Mouse (Mus musculus) kidney, adult 11 months (tissue): ENCODE results near the gene AL607142.1.

ENCODE experiments used
- DNase-seq: peaks from one replicate; pipeline ENCODE4 v3.0.0; 2022

Gene AL607142.1

GRCm38 (mm10) chr4:120058157-120058556 lies 6.6 kb upstream of the AL607142.1 start:
- no peak for DNase-seq

DNA sequence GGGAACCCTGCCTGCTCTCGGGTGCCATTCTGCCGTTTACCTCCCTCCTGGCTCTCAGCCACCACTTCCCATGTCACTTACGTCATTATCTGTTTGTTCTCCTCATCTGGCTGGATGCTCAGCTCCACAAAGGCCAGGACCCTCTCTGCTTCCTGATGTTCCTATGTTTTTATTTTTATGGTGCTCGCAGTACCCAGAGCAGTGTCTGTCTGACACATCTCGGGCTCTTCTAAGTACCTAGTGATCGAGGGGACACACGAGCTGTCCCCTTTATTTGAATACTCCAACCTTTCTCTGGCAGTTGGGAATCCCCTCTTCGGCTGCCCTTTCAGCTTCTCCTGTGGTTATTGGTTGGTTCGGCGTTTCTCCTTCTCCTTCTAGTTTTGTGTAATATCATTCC lies 6.0 kb upstream of the AL607142.1 start:
- no peak for DNase-seq

DNA sequence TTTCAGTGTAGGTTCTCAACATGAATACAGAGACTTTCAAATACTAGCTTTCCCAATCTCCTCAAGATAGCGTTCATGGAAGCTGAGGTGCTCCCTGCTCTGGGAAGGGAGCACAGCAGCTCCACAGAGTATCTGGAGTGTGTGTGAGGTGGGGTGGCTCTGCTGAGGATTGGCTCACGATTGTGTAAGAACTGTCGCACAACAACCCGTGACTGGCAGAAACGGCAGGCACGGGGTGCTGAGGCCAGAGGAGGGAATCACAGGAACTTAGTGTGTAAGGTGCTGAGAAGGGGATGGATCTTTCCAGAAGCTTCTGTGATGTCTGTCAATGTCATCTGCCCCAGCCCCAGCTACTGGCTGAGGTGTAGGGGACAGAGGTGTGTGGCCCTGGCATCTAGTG lies 3.1 kb upstream of the AL607142.1 start:
- DNase-seq = no peak

DNA sequence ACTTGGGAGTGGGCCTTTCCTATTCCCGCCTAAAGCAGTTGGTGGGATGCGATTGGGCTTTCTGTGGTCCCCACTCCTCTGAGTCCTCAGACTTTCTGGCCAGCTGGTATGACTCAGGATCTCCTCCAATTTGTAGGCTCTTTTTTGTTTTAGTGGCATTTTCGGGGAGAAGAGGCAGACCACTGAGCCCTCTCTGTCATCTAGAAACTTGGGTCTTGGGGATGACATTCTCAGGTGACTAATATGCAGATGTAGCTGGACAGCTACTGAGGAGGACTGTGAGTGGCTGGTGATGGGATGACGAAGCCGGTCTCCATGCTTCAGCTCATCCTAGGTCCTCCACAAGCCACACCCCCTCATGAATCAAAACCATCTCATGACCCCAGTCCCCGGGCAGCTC lies 2.6 kb upstream of the AL607142.1 start:
- DNase-seq = no peak

DNA sequence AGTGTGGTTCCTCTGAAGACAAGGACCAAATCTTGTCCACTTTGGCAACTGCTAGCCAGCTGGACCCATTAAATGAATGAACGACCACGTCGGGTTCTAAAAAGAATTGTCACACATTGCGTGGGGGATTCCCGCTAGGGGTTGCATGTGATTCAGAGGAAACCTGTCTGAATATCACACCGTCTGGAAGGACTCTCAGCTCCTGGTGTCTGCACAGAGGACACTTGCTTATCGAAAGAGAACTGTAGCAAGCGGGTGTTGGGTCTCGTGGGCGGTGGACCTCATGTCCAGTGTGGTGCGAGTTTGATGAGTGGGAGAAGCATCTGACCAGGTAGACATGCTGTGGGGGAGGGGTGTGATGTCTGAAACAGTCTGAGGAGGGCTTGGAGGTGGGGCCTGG lies 2.0 kb upstream of the AL607142.1 start:
- no peak for DNase-seq

DNA sequence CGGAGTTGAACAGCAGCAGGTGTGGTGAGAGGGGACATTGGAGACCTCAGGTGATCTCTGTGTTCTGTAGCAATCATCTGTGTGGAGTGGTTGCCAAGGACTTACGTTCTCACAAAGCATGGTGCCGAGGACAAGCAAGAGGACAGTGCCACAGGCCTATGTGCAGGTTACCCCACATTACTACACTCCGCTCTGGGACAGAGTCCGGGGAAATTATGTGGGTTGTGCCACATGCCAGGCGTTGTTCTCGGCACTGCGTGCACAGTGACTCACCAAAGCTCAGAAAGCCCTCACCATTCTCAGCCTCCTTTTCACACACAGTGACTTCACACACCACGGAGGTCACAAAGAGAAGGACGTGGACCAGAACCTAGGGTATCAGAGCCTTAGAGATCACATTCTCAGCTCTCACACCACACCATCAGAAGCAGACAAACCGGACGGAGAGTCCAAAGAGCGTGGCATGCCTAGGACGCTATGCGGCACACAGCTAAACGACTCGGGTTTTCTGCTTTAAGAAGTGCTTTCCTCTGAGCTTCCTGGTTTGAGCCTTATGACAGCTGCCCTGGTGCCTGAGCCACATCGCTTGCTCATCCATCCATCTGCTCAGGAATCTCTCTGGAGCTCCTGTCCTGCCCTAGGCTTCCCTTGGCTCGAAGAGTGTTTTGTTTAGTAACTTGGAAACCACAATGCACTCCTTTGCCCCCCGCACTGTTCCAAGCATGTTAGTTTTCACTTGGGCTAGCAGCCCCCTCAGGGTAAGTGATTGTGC lies 1.3 kb upstream of the AL607142.1 start:
- DNase-seq = no peak

- DNase-seq = no peak
These were observed 2.2 kb downstream of the AL607142.1 start for GRCm38 (mm10) chr4:120066841-120067591.

- DNase-seq = no peak
These were observed 2.9 kb downstream of the AL607142.1 start for GRCm38 (mm10) chr4:120067592-120068235.

DNA sequence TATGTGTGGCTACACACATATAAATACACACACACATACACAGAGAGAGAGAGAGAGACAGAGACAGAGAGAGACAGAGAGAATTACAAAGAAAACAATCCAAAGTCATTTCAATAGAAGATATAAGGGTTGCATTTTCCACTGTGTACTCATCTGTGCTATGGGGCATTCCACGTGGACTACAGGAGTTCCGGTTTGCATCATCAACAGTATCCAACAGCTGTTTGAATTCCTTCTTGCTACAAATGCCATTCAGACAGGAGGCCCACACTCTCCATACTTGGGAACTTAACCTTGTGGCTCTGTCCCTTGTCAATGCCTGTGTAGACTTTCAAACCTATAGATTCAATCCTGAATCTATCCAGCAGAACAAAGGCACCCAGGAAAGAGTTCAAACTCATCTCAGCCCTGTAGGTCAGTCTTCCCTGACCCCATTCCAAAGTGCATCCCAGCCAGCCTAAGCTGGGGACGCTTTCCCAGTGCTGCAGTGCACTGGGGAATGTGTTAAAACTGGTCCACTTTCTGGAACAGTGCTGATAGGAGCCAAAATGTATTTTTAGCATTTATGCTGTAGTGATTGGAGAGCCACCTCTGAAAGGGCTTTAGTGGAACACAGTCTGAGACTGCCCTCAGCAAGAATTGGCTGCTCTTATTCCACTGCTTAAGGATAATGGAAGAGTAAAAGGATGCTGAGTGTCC lies 4.2 kb downstream of the AL607142.1 start:
- DNase-seq = no peak

DNA sequence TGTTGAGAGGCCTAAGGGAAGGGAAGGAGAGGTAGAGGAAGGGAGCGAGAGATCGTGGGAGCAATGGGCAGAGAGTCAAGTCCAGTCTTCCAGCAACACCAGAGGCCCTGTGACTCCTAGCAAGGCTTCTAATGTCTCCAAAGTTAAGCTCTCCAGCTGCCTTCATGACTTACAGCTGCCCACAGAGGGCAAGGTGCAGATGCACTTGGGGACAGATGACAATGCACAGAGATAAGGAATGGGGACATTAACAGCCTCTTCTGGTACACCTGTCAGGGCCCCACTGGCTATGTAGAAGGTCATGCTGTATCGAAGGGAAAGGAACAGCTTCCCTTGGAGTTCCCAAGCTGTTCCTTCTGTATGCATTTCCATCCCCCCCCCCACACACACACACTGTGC lies 4.8 kb downstream of the AL607142.1 start:
- no peak for DNase-seq

DNA sequence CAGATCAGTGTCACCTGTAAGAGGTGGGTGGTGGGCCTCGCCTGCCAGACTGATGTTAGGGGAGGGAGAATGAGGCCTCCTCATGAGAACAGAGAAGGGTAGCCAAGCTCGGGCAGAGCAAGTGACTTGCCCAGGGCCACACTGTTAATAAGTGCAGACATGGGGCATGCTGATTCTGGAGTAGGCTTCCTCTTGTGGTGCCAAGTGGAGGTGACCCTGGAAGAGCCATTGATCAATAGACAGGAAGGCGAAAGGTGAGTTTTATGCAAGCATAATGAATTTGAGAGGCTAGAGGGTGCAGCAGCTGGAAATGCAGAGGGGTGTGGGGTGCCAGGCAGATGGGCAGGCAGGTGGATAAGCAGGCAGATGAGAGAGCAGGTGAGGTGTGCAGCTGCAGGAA lies 6.6 kb downstream of the AL607142.1 start:
- no peak for DNase-seq

GRCm38 (mm10) chr4:120071842-120072507 lies 7.2 kb downstream of the AL607142.1 start:
- DNase-seq = no peak

- no peak for DNase-seq
These were observed 9.3 kb downstream of the AL607142.1 start for GRCm38 (mm10) chr4:120074061-120074460.

DNA sequence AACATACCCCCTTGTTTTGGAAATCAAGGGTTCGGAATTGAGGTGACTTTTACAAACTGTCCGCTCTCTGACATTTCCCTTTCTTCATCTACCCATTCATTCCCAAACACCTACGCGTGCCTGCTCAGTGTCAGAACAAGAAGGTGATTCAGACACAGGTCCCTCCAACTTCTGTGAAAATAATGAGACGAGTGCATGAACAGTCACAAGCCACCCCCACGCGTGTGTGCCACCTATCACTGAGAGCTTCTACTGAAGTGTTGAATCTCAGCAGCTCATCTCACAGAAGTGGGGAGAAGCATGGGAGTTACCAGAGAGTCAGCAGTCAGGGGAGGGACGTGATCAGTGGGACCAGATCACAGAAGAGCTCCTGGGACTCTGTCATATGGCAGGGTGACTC lies 12.5 kb downstream of the AL607142.1 start:
- no peak for DNase-seq

DNA sequence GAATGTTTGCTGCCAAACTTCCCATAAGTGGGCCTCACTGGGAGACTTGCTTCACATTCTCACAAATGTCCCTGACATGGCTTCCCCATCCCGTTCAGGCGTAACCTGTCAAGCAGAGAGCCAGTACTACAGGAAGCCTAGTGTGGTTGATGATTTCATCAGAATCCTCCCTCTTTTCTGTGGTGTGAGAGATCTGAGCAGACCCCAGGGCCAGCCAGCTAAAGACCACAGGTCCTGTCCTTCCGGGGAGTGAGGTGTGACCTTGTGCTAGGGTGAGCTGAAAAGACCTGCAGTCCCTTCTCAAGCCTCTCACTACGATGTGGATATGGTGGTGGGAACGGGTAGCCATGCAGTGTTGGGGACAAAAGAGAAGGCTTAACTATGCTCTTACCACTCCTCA lies 17.7 kb downstream of the AL607142.1 start:
- DNase-seq = no peak

DNA sequence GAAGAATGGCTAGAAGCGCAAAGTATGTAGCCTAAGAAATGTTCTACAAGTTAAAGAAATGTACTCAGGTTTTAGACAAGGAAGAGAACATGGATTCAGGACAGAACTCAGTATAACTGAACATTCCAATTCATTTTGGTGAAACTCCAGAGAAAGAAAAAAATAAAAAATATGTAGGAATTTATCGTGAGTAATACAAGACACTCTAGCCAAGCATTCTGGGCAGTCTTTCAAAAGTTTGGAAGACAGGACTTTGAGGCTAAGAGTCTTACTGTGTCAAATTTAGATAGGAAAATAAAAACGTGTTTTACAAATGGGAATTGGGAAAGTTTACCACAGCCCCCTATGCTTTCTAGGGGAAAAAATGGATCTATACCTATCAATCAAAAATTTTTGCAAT lies 18.9 kb downstream of the AL607142.1 start:
- no peak for DNase-seq

GRCm38 (mm10) chr4:120089536-120089935 lies 24.7 kb downstream of the AL607142.1 start:
- no peak for DNase-seq

- no peak for DNase-seq
These were observed 27.4 kb downstream of the AL607142.1 start for GRCm38 (mm10) chr4:120091997-120092783.

GRCm38 (mm10) chr4:120096935-120097334 lies 32.1 kb downstream of the AL607142.1 start:
- no peak for DNase-seq

DNA sequence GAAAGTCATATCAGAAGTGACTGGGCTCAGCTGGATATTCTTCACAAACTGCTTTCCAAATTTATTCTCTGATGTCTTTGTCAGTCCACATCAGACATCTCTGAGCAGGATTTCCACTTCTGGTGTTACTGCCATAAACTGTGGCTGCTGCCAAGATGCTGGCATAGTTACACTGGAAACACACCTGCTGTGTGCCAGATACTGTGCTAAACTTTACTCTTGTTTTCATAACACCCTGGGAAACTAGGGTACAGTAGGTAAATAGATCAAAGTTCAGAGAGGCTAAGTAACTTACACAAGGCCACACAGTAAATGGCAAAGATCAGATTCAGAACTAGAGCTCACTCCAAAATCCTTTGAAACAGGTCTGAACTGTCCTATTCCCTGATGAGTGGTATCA lies 36.4 kb downstream of the AL607142.1 start:
- DNase-seq = no peak

GRCm38 (mm10) chr4:120104599-120104998 lies 39.8 kb downstream of the AL607142.1 start:
- no peak for DNase-seq

GRCm38 (mm10) chr4:120106362-120106761 lies 41.6 kb downstream of the AL607142.1 start:
- no peak for DNase-seq
